Mouse (Mus musculus) limb, embryonic 12.5 days (tissue): ENCODE measurements around the gene Vstm4. TPM values are rescaled to one million over a fixed set of nuclear protein-coding genes. Genes with fewer than 3 reads are reported as not detected.

Source experiments
- ATAC-seq: fragments of 200-750 bp; cut with Nextera tagmentation; 2 replicates; pipeline ENCODE4 v1.8.0; 2017; ENCODE audit warnings: low read depth, moderate TSS enrichment; ENCODE audit not compliant: insufficient number of reproducible peaks, insufficient read depth, low FRiP score, low TSS enrichment
- H3K27ac ChIP-seq: fragments of 300-500 bp; sonication (generic); 2 replicates; pipeline ENCODE4 v1.5.1; 2016; ENCODE audit warnings: mild to moderate bottlenecking, moderate library complexity
- H3K27me3 ChIP-seq: fragments of 300-500 bp; sonication (generic); 2 replicates; pipeline ENCODE4 v1.6.1; 2016; ENCODE audit warnings: mild to moderate bottlenecking, moderate library complexity
- H3K36me3 ChIP-seq: fragments of 300-500 bp; sonication (generic); 2 replicates; pipeline ENCODE4 v1.6.1; 2016; ENCODE audit warnings: mild to moderate bottlenecking, moderate library complexity
- H3K4me1 ChIP-seq: fragments of 300-500 bp; sonication (generic); replicated peaks from 2 replicates; pipeline ENCODE4 v1.6.1; 2016
- H3K4me2 ChIP-seq: fragments of 300-500 bp; sonication (generic); 2 replicates; pipeline ENCODE4 v1.6.1; 2016; ENCODE audit warnings: mild to moderate bottlenecking, moderate library complexity
- H3K4me3 ChIP-seq: fragments of 300-500 bp; sonication (generic); replicated peaks from 2 replicates; pipeline ENCODE4 v1.5.1; 2016; ENCODE audit warnings: mild to moderate bottlenecking
- H3K9ac ChIP-seq: fragments of 300-500 bp; sonication (generic); replicated peaks from 2 replicates; pipeline ENCODE4 v1.6.1; 2016; ENCODE audit warnings: mild to moderate bottlenecking, moderate library complexity
- H3K9me3 ChIP-seq: fragments of 300-500 bp; sonication (generic); 2 replicates; pipeline ENCODE4 v1.6.1; 2016; ENCODE audit warnings: mild to moderate bottlenecking, moderate library complexity
- WGBS: fragments of 180-500 bp; shearing (Covaris S2); methylation state at CpG from one replicate; pipeline ENCODE4 v1.1.7; 2016; 5-methylcytosine and 5-hydroxymethylcytosine counted together
- polyA plus RNA-seq: library from polyadenylated mRNA; unstranded; fragments of >200 nt; fragmentation: Nextera tagmentation; extraction: Ambion mirVana; gene quantifications from 2 replicates; pipeline ENCODE4 v1.2.1, GENCODE M21; 2016

Gene Vstm4
- polyA plus RNA-seq, 1 experiment from 2014 or later: 7.0 TPM

GRCm38 (mm10) chr14:32859831-32860569 is 3.4 kb downstream of the Vstm4 start:
- H3K4me2 ChIP-seq: no peak overlapping the region
- H3K4me3 ChIP-seq: no peak overlapping the region
- no peaks in the 10 kb centered on the region for H3K9me3 ChIP-seq
- WGBS: 67% methylated on average over 11 of the region's 11 CpGs
- H3K36me3 ChIP-seq: no peaks in the 10 kb centered on the region
- no peak overlapping the region for H3K27ac ChIP-seq
- H3K27me3 ChIP-seq: peaks cover 38% of the 10 kb centered on the region
- peaks cover 9% of the 10 kb centered on the region for H3K4me1 ChIP-seq
- H3K9ac ChIP-seq: no peak overlapping the region
- no peak for ATAC-seq

GRCm38 (mm10) chr14:32861149-32861581 is 4.6 kb downstream of the Vstm4 start:
- H3K4me1 ChIP-seq: peaks cover 9% of the 10 kb centered on the region
- peaks cover 32% of the 10 kb centered on the region for H3K27me3 ChIP-seq
- no peak overlapping the region for H3K4me2 ChIP-seq
- H3K9ac ChIP-seq: no peak overlapping the region
- no peak overlapping the region for H3K27ac ChIP-seq
- H3K9me3 ChIP-seq: no peaks in the 10 kb centered on the region
- no peak for ATAC-seq
- H3K4me3 ChIP-seq: no peak overlapping the region
- WGBS: 26% methylated on average over 6 of the region's 6 CpGs
- no peaks in the 10 kb centered on the region for H3K36me3 ChIP-seq

DNA sequence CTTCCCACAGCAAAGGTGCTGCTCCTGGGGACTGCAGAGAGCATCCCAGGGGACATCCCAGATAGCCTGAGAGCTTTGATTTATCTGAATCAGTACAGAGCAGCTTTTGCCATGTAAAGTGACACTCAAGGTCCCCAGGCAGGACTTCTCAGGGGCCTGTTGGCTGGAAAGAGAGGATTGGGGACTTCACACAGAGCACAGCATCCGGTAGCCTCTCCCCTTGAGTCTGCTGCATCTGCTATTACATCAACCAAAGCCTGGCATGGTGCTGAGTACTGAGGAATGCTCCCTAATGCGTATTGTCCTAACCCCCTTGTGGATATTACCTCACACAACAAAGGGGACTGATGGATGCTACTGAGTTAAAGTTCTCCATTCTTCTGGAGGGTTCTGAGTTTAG is 5.1 kb downstream of the Vstm4 start:
- Histone ChIP-seq H3K27me3 (peaks cover 27% of the 10 kb centered on the region), H3K36me3 (no peaks in the 10 kb centered on the region), H3K9me3 (no peaks in the 10 kb centered on the region), H3K9ac (no peak overlapping the region), H3K27ac (no peak overlapping the region), H3K4me2 (no peak overlapping the region), H3K4me1 (peaks cover 9% of the 10 kb centered on the region), H3K4me3 (no peak overlapping the region)
- no peak for ATAC-seq
- 56% methylated on average over 2 of the region's 2 CpGs for WGBS

- ATAC-seq: no peak
These were observed 8.8 kb downstream of the Vstm4 start for GRCm38 (mm10) chr14:32865331-32865730.

DNA sequence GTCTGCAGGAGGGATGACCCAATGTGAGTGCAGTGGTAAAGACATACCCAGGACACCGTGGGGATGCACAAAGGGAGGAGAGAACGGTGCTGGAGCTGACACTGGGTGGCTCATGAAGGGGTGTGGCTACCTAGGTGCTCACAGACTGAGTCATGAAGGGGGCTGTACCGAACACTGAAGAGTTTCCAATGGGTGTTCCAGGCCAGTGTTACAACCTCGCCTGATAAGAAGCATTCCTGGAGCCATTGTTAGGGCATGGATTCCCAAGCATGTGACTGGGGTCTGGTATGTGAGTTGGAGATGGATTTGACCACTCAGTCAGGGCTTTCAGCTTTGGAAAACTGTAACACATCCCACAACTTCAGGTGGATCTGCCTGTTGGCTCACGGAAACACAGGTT is 15.4 kb downstream of the Vstm4 start:
- H3K27me3 ChIP-seq: no peaks in the 10 kb centered on the region
- no peak overlapping the region for H3K27ac ChIP-seq
- H3K36me3 ChIP-seq: no peaks in the 10 kb centered on the region
- no peak overlapping the region for H3K4me2 ChIP-seq
- no peak for ATAC-seq
- H3K4me1 ChIP-seq: no peaks in the 10 kb centered on the region
- no peak overlapping the region for H3K9ac ChIP-seq
- H3K9me3 ChIP-seq: no peaks in the 10 kb centered on the region
- WGBS: 76% methylated on average over 5 of the region's 5 CpGs
- no peak overlapping the region for H3K4me3 ChIP-seq

More at GRCm38 (mm10) chr14:32865331-32865730, 8.8 kb downstream of the Vstm4 start:
- no peaks in the 10 kb centered on the region for H3K9me3 ChIP-seq
- H3K4me1 ChIP-seq: peaks cover 9% of the 10 kb centered on the region
- H3K4me2 ChIP-seq: no peak overlapping the region
- no peak overlapping the region for H3K27ac ChIP-seq
- no peaks in the 10 kb centered on the region for H3K36me3 ChIP-seq
- H3K4me3 ChIP-seq: no peak overlapping the region
- 0 out of 2 replicates have a peak, but pooled peaks cover under 1% of the 10 kb centered on the region for H3K27me3 ChIP-seq
- 82% methylated on average over 3 of the region's 3 CpGs for WGBS
- H3K9ac ChIP-seq: no peak overlapping the region

GRCm38 (mm10) chr14:32877549-32877948 is 21.0 kb downstream of the Vstm4 start:
- Histone ChIP-seq H3K9ac (no peak overlapping the region), H3K4me3 (no peak overlapping the region), H3K27ac (no peak overlapping the region), H3K4me2 (no peak overlapping the region), H3K9me3 (no peaks in the 10 kb centered on the region), H3K36me3 (no peaks in the 10 kb centered on the region), H3K4me1 (no peaks in the 10 kb centered on the region), H3K27me3 (no peaks in the 10 kb centered on the region)
- no peak for ATAC-seq
- WGBS: 88% methylated on average over 6 of the region's 6 CpGs

DNA sequence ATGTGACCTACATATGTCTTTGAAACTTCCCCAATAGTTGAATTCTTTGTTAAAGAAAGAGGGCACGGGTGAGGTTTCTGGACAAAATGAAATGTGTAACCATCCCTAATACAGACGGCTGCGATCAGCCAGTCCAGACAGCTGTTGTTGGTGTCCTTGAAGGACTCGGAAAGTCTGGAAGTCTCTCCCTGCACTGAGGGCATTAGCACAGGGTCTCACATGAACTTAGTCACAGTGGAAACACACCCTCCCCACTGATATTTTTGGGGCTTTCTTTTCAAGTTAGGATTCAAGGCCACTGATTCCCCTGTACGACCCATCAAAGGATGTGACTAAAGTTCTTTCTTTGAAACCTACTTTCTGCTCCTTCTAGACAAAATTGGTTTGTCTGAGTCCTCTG is 23.8 kb downstream of the Vstm4 start:
- Histone ChIP-seq H3K4me1 (no peaks in the 10 kb centered on the region), H3K27ac (no peak overlapping the region), H3K9ac (no peak overlapping the region), H3K4me3 (no peak overlapping the region), H3K27me3 (no peaks in the 10 kb centered on the region), H3K4me2 (no peak overlapping the region), H3K9me3 (no peaks in the 10 kb centered on the region), H3K36me3 (no peaks in the 10 kb centered on the region)
- WGBS: 91% methylated on average over 5 of the region's 5 CpGs
- no peak for ATAC-seq

- no peak for ATAC-seq
- WGBS: 88% methylated on average over 1 of the region's 1 CpGs
These were observed 25.1 kb downstream of the Vstm4 start for GRCm38 (mm10) chr14:32881693-32882092.

DNA sequence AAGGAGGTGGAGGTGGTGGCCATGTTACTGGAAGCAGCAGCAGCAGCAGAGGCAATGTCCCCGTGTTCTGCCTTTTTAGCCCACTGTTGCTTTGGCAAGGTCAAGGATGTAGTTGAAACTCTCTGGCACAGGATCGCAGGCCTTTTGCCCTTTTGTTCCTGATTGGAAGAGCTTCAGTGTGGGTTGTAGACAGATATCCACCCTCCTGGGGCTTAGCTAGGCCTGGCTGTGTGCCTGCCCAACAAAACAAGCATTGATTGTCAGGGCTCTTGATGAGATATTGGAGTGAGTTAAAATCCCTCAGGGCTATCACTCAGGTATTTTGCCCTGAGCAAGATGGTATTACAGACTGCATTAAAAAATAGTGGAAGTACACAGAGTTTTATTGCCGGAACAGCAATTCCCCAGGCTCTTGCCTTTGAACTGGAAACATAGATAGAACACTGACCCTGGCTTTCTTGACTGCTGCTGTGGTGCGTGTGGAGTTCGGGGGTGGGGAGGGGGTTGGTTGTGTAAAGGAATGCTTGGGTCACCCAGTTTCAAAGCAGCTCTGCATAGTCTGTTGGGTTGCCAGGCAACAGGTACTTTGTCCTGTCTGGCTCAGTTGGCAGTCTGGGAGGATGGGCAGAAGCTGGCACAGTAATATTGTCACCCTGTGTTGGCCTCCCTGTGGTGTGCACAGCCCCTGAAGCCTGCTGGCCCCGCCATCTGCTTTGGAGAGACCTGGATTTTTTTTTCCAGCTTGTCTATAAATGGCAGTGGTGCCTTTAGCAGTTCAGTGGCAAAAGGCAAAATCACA is 32.5 kb downstream of the Vstm4 start:
- H3K4me3 ChIP-seq: no peak overlapping the region
- WGBS: 32% methylated on average over 6 of the region's 6 CpGs
- H3K4me1 ChIP-seq: peaks cover 13% of the 10 kb centered on the region
- H3K27ac ChIP-seq: peak overlapping the region; percentile 23; the same call in 1 of the 2 replicates
- no peaks in the 10 kb centered on the region for H3K36me3 ChIP-seq
- no peak overlapping the region for H3K4me2 ChIP-seq
- no peak overlapping the region for H3K9ac ChIP-seq
- H3K27me3 ChIP-seq: peaks cover 4% of the 10 kb centered on the region; the same call in 1 of the 2 replicates
- ATAC-seq: peak; percentile 52; the same call in 1 of the 2 replicates
- no peaks in the 10 kb centered on the region for H3K9me3 ChIP-seq

More at GRCm38 (mm10) chr14:32881693-32882092, 25.1 kb downstream of the Vstm4 start:
- H3K36me3 ChIP-seq: no peaks in the 10 kb centered on the region
- no peaks in the 10 kb centered on the region for H3K4me1 ChIP-seq
- H3K9ac ChIP-seq: no peak overlapping the region
- no peak overlapping the region for H3K4me3 ChIP-seq
- H3K27me3 ChIP-seq: no peaks in the 10 kb centered on the region
- H3K27ac ChIP-seq: no peak overlapping the region
- H3K9me3 ChIP-seq: no peaks in the 10 kb centered on the region
- H3K4me2 ChIP-seq: no peak overlapping the region

DNA sequence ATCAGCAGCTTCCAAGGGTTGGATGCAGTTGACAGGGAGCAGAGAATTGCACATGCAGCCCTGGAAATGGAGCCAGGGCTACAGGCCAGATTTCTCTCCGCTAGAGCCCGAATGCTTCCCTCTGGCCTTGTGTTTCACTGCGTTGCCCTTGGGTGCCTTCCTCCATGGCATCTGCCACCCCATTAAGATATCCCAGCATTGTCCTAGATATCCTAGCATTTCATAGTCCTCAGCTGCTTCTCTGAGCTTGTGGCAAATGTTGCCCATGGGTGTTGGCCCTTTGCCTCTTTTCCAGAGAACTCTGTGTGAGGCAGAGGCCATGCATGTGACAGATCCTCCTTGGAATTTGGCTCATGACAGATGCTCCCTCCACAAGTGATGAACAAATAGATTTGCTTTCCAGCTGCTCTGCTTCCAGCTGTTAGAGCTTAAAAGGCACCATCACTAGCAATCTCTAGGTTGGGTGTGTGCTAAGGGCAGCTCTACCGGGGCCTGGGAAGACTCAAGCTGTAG is 37.8 kb downstream of the Vstm4 start:
- Histone ChIP-seq H3K4me1 (peaks cover 5% of the 10 kb centered on the region), H3K4me3 (no peak overlapping the region), H3K9ac (no peak overlapping the region), H3K36me3 (no peaks in the 10 kb centered on the region), H3K9me3 (no peaks in the 10 kb centered on the region), H3K27ac (no peak overlapping the region), H3K4me2 (no peak overlapping the region), H3K27me3 (peaks cover 4% of the 10 kb centered on the region; the same call in 1 of the 2 replicates)
- WGBS: 89% methylated on average over 4 of the region's 4 CpGs
- no peak for ATAC-seq

DNA sequence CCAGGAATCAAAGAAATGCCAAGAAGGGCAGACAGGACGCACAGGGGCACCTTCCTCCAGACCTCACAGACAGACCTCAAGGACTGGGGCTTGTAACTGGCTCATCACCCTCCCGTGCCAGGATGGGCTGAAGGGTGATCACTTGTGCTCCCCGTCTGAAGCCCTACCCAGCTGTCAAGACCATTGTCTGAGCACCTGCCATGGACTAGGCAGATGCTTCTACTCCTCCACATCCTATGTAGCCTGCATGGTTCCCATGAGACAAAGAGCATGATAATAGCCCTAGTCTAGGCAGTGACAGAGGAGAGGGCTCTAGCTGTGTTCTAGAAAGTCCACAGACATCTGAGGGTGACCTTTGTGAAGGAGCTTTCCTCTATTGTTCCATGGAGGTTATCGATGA is 38.3 kb downstream of the Vstm4 start:
- Histone ChIP-seq H3K4me2 (no peak overlapping the region), H3K4me3 (no peak overlapping the region), H3K4me1 (no peaks in the 10 kb centered on the region), H3K9ac (no peak overlapping the region), H3K36me3 (no peaks in the 10 kb centered on the region), H3K27ac (no peak overlapping the region), H3K9me3 (no peaks in the 10 kb centered on the region), H3K27me3 (peaks cover 4% of the 10 kb centered on the region; the same call in 1 of the 2 replicates)
- 89% methylated on average over 4 of the region's 4 CpGs for WGBS
- no peak for ATAC-seq
